Mouse (Mus musculus): Measurements from ENCODE around the gene Trim26. TPM values are rescaled to one million over a fixed set of nuclear protein-coding genes. Genes with fewer than 3 reads are reported as not detected.

The Trim26 gene
- polyA plus RNA-seq, 1 experiment from 2014 or later = 45.9 TPM

Other genes with a start within 250 kb of the Trim26 start
- not detected in 2 replicates for gene H2-M9, start 194.5 kb upstream of the Trim26 start, polyA plus RNA-seq (2015; fragmentation: Nextera tagmentation; extraction: Ambion mirVana)
- not detected in 2 replicates for gene H2-M1, start 164.9 kb upstream of the Trim26 start, polyA plus RNA-seq (2015; fragmentation: Nextera tagmentation; extraction: Ambion mirVana)
- gene H2-M10.5, start 64.2 kb upstream of the Trim26 start, polyA plus RNA-seq (2015; fragmentation: Nextera tagmentation; extraction: Ambion mirVana) = not detected in 2 replicates
- gene H2-M10.6, start 25.0 kb upstream of the Trim26 start, polyA plus RNA-seq (2015; fragmentation: Nextera tagmentation; extraction: Ambion mirVana) = not detected in 2 replicates
- 0.17 and 0.22 TPM in 2 replicates for gene Trim15, start 30.1 kb downstream of the Trim26 start, polyA plus RNA-seq (2015; fragmentation: Nextera tagmentation; extraction: Ambion mirVana)
- 3.1 and 6.0 TPM in 2 replicates for gene Trim10, start 32.4 kb downstream of the Trim26 start, polyA plus RNA-seq (2015; fragmentation: Nextera tagmentation; extraction: Ambion mirVana)
- not detected in 2 replicates for gene Trim40, start 53.0 kb downstream of the Trim26 start, polyA plus RNA-seq (2015; fragmentation: Nextera tagmentation; extraction: Ambion mirVana)
- gene Trim31, start 61.0 kb downstream of the Trim26 start, polyA plus RNA-seq (2015; fragmentation: Nextera tagmentation; extraction: Ambion mirVana) = 0.35 TPM in 1 of 2 replicates, not detected in the other
- 0.13 and 0.53 TPM in 2 replicates for gene Rnf39, start 105.8 kb downstream of the Trim26 start, polyA plus RNA-seq (2015; fragmentation: Nextera tagmentation; extraction: Ambion mirVana)
- gene Ppp1r11, start 114.6 kb downstream of the Trim26 start, polyA plus RNA-seq (2015; fragmentation: Nextera tagmentation; extraction: Ambion mirVana) = 115 and 127 TPM in 2 replicates
- 93.2 and 95.6 TPM in 2 replicates for gene Znrd1, start 121.4 kb downstream of the Trim26 start, polyA plus RNA-seq (2015; fragmentation: Nextera tagmentation; extraction: Ambion mirVana)
- 6.6 and 6.7 TPM in 2 replicates for gene Znrd1as, start 121.5 kb downstream of the Trim26 start, polyA plus RNA-seq (2015; fragmentation: Nextera tagmentation; extraction: Ambion mirVana)
- not detected in 2 replicates for gene 2410137M14Rik, start 144.1 kb downstream of the Trim26 start, polyA plus RNA-seq (2015; fragmentation: Nextera tagmentation; extraction: Ambion mirVana)
- gene H2-M5, start 152.4 kb downstream of the Trim26 start, polyA plus RNA-seq (2015; fragmentation: Nextera tagmentation; extraction: Ambion mirVana) = 0.44 TPM in 2 replicates
- gene Zfp57, start 164.0 kb downstream of the Trim26 start, polyA plus RNA-seq (2015; fragmentation: Nextera tagmentation; extraction: Ambion mirVana) = 61.1 and 69.4 TPM in 2 replicates
- 0.09 TPM in 1 of 2 replicates, not detected in the other for gene Mog, start 186.3 kb downstream of the Trim26 start, polyA plus RNA-seq (2015; fragmentation: Nextera tagmentation; extraction: Ambion mirVana)
- 6.0 and 8.3 TPM in 2 replicates for gene Gabbr1, start 208.8 kb downstream of the Trim26 start, polyA plus RNA-seq (2015; fragmentation: Nextera tagmentation; extraction: Ambion mirVana)

Data from kidney, embryonic 15.5 days (tissue).